Mouse (Mus musculus): Measurements from ENCODE around the gene Rbfox1. TPM values are rescaled to one million over a fixed set of nuclear protein-coding genes. Genes with fewer than 3 reads are reported as not detected.
A peak's percentile ranks its signal among the peaks of the same experiment; 100 is the strongest.

The Rbfox1 gene
- total and polyA plus RNA-seq, 3 experiments: not detected

- H3K4me1 ChIP-seq (ENCODE audit: control insufficient read depth in 1 of 2, insufficient read depth in 2 of 2, low read length in 2 of 2): peaks cover 2 to 34% of the 10 kb centered on the region in 2 experiments; a peak in 3 of 4 replicates
- TF ChIP-seq POLR2AphosphoS2 (IDR thresholded peaks at IDR 0.05; ENCODE audit: low read length) (no peak), TAL1 (IDR thresholded peaks at IDR 0.05; ENCODE audit: low read length) (peak; percentile 93), MAX (IDR thresholded peaks at IDR 0.05; ENCODE audit: low read length) (no peak), TCF12 (IDR thresholded peaks at IDR 0.05; ENCODE audit: low read depth, low read length) (peak; percentile 96), ELF1 (IDR thresholded peaks at IDR 0.05; ENCODE audit: low read depth, low read length) (no peak), RAD21 (IDR thresholded peaks at IDR 0.05; ENCODE audit: low read depth, low read length) (no peak), MYC (IDR thresholded peaks at IDR 0.05; ENCODE audit: low read depth, low read length) (0 out of 2 replicates have a peak, but pooled peaks have one; percentile 17), POLR2A (IDR thresholded peaks at IDR 0.05; ENCODE audit: control insufficient read depth in 1 of 2, insufficient read depth in 1 of 2, low read depth in 1 of 2, low read length in 2 of 2, poor library complexity in 1 of 2) (no peak), HCFC1 (IDR thresholded peaks at IDR 0.05; ENCODE audit: low read depth, low read length) (no peak), GATA1 (IDR thresholded peaks at IDR 0.05; ENCODE audit: low read depth, low read length) (peak; percentile 88), KAT2A (conservative IDR thresholded peaks at IDR 0.05; ENCODE audit: low read depth, low read length) (no peak), MEF2A (IDR thresholded peaks at IDR 0.05; ENCODE audit: extremely low read depth, insufficient replicate concordance, low read depth, low read length, poor library complexity, severe bottlenecking) (no peak), CTCF (IDR thresholded peaks at IDR 0.05 in 2 of 3, conservative IDR thresholded peaks at IDR 0.05 in 1 of 3; ENCODE audit: control insufficient read depth in 1 of 3, insufficient read depth in 1 of 3, low read depth in 2 of 3, low read length in 3 of 3, poor library complexity in 1 of 3, severe bottlenecking in 1 of 3) (no peak), GABPA (IDR thresholded peaks at IDR 0.05; ENCODE audit: low read depth, low read length) (no peak), USF1 (IDR thresholded peaks at IDR 0.05; ENCODE audit: low read depth, low read length) (peak; percentile 77), ETS1 (IDR thresholded peaks at IDR 0.05; ENCODE audit: low read depth, low read length) (peak; percentile 98), UBTF (IDR thresholded peaks at IDR 0.05; ENCODE audit: borderline replicate concordance, insufficient read depth, low read depth, low read length) (no peak), TBP (IDR thresholded peaks at IDR 0.05; ENCODE audit: low read depth, low read length) (no peak), MYB (IDR thresholded peaks at IDR 0.05; ENCODE audit: low read depth, low read length) (no peak), NELFE (IDR thresholded peaks at IDR 0.05; ENCODE audit: low read depth, low read length) (no peak), MAFK (IDR thresholded peaks at IDR 0.05; ENCODE audit: borderline replicate concordance, low read depth, low read length) (no peak), MXI1 (IDR thresholded peaks at IDR 0.05; ENCODE audit: low read depth, low read length) (peak; percentile 49), EP300 (IDR thresholded peaks at IDR 0.05; ENCODE audit: low read depth in 1 of 2, low read length in 2 of 2) (peak; percentile 71 to 93)
Measured at GRCm38 (mm10) chr16:6095604-6096372, 210.6 kb downstream of the Rbfox1 start.

More at GRCm38 (mm10) chr16:6095604-6096372, 210.6 kb downstream of the Rbfox1 start:
- H3K27ac ChIP-seq (ENCODE audit: control insufficient read depth, low read depth, low read length): peak overlapping the region; percentile 72
- DNase-seq (ENCODE audit: low read depth, low spot score): peak; percentile 77
- no peaks in the 10 kb centered on the region for H3K9me3 ChIP-seq (replicated peaks; ENCODE audit: insufficient read depth, low read length)
- H3K27me3 ChIP-seq (ENCODE audit: control insufficient read depth in 1 of 2, insufficient read depth in 2 of 2, low read length in 2 of 2): no peaks in the 10 kb centered on the region
- H3K4me3 ChIP-seq (ENCODE audit: control insufficient read depth in 1 of 2, insufficient read depth in 1 of 2, low read depth in 2 of 2, low read length in 2 of 2): no peak overlapping the region
- no peak overlapping the region for H3K9ac ChIP-seq (ENCODE audit: control insufficient read depth, low read depth, low read length, poor library complexity, severe bottlenecking)
- peaks cover 0 to 17% of the 10 kb centered on the region in 2 experiments; a peak in 2 of 4 replicates for H3K36me3 ChIP-seq (ENCODE audit: control insufficient read depth in 1 of 2, insufficient read depth in 2 of 2, low read length in 2 of 2)
- H3K79me2 ChIP-seq (ENCODE audit: control insufficient read depth, insufficient read depth, low read length, poor library complexity): no peaks in the 10 kb centered on the region
